Mouse (Mus musculus) embryonic fibroblast, embryonic 13.5 days (primary cell): ENCODE measurements around the gene Mtf2. TPM values are rescaled to one million over a fixed set of nuclear protein-coding genes. Genes with fewer than 3 reads are reported as not detected.

Experiments used
- H3K27ac ChIP-seq: 2 replicates; pipeline ENCODE4 v1.5.1; 2012; ENCODE audit warnings: low read length, control low read depth, inconsistent platforms; ENCODE audit not compliant: insufficient read depth
- H3K4me1 ChIP-seq: 2 replicates; pipeline ENCODE4 v1.6.1; 2011; ENCODE audit warnings: low read length; ENCODE audit not compliant: control insufficient read depth, insufficient read depth
- H3K4me3 ChIP-seq: 2 replicates; pipeline ENCODE4 v1.5.1; 2011; ENCODE audit warnings: mild to moderate bottlenecking, control low read depth, low read length; ENCODE audit not compliant: insufficient read depth
- CTCF ChIP-seq: IDR thresholded peaks from 2 replicates; pipeline ENCODE4 v1.5.1; 2011; ENCODE audit warnings: mild to moderate bottlenecking, control low read depth, low read length, moderate library complexity, borderline replicate concordance; ENCODE audit not compliant: insufficient read depth
- POLR2A ChIP-seq: IDR thresholded peaks from 2 replicates; pipeline ENCODE4 v1.6.1; 2011; ENCODE audit warnings: low read depth, mild to moderate bottlenecking, control low read depth, low read length, moderate library complexity
- polyA plus RNA-seq: library from polyadenylated mRNA; stranded (reverse); fragments of >200 nt; gene quantifications from 2 replicates; pipeline ENCODE4 v1.2.4, GENCODE M21; 2011; ENCODE audit warnings: low read depth; ENCODE audit not compliant: missing spikeins, insufficient read length

Gene Mtf2
- polyA plus RNA-seq, 1 experiment, result 35.3 TPM

GRCm38 (mm10) chr5:108132441-108133243, 67.2 kb downstream of the Mtf2 start, which contains the start of the genes Tmed5 and Ccdc18:
Gene Tmed5, minus strand, starts transcription at chr5:108132620.
Gene Ccdc18, plus strand, starts transcription at chr5:108132875.
- Histone ChIP-seq H3K4me3 (peak within 1 kb of the TSS; percentile 87), H3K4me1 (no peaks in the 10 kb centered on the region), H3K27ac (peak within 1 kb of the TSS; percentile 53)
- peak; percentile 96 for TF ChIP-seq POLR2A
- TF ChIP-seq CTCF, result no peak

- Histone ChIP-seq H3K27ac (no peak overlapping the region), H3K4me3 (no peak overlapping the region), H3K4me1 (no peaks in the 10 kb centered on the region)
- TF ChIP-seq POLR2A (no peak), CTCF (no peak)
These were observed 87.1 kb downstream of the Mtf2 start for GRCm38 (mm10) chr5:108152592-108152991.

Other genes with a start within 250 kb of the Mtf2 start
- not detected in 2 replicates for gene Ube2d2b, start 235.6 kb upstream of the Mtf2 start, polyA plus RNA-seq
- 56.6 and 60.6 TPM in 2 replicates for gene Evi5, start 190.6 kb upstream of the Mtf2 start, polyA plus RNA-seq
- 74.5 and 90.8 TPM in 2 replicates for gene Rpl5, start 165.2 kb upstream of the Mtf2 start, polyA plus RNA-seq
- gene Fam69a, start 78.6 kb upstream of the Mtf2 start, polyA plus RNA-seq, result 8.0 and 15.4 TPM in 2 replicates
- gene Tmed5, start 66.9 kb downstream of the Mtf2 start, polyA plus RNA-seq, result 61.1 and 68.8 TPM in 2 replicates
- 3.5 and 7.5 TPM in 2 replicates for gene Ccdc18, start 67.2 kb downstream of the Mtf2 start, polyA plus RNA-seq
- 32.9 and 34.8 TPM in 2 replicates for gene Dr1, start 203.2 kb downstream of the Mtf2 start, polyA plus RNA-seq
- 7.9 and 8.0 TPM in 2 replicates for gene Pigg, start 246.9 kb downstream of the Mtf2 start, polyA plus RNA-seq